Mouse (Mus musculus) erythroblast, adult 5-6 weeks (primary cell): ENCODE results near the gene Chst11. TPM values are rescaled to one million over a fixed set of nuclear protein-coding genes. Genes with fewer than 3 reads are reported as not detected.

Experiments
- ATAC-seq: replicated peaks from 2 replicates; pipeline ENCODE4 v1.8.0; 2016; ENCODE audit warnings: moderate number of reproducible peaks, mild to moderate bottlenecking, moderate TSS enrichment, inconsistent platforms; ENCODE audit not compliant: poor library complexity, low FRiP score, severe bottlenecking
- total RNA-seq, 2 experiments: library from RNA; stranded (forward) in 1 of 2; stranded (reverse) in 1 of 2; fragments of 150-400 nt in 1 of 2; fragments of 200-764, 138-1000 nt in 1 of 2; gene quantifications; 2 replicates each; pipeline versions ENCODE4 v1.2.3 to v1.2.4; 2015 to 2017; ENCODE audit warnings: low replicate concordance in 2 of 2

The Chst11 gene
- total RNA-seq, 2 experiments from 2014 or later: 1.7 to 9.5 TPM

- no peak for ATAC-seq
Observed at GRCm38 (mm10) chr10:83027673-83028072, 42.4 kb downstream of the Chst11 start.

GRCm38 (mm10) chr10:83030103-83030661 lies 44.9 kb downstream of the Chst11 start:
- ATAC-seq: no peak

GRCm38 (mm10) chr10:83030928-83031327 lies 45.6 kb downstream of the Chst11 start:
- ATAC-seq: no peak

- no peak for ATAC-seq
Observed at GRCm38 (mm10) chr10:83031561-83031960, 46.3 kb downstream of the Chst11 start.

- ATAC-seq: no peak
Observed at GRCm38 (mm10) chr10:83032559-83032958, 47.3 kb downstream of the Chst11 start.

- ATAC-seq: no peak
Observed at GRCm38 (mm10) chr10:83036340-83037045, 51.2 kb downstream of the Chst11 start.

GRCm38 (mm10) chr10:83038166-83038565 lies 52.9 kb downstream of the Chst11 start:
- ATAC-seq: no peak

- ATAC-seq: no peak
Observed at GRCm38 (mm10) chr10:83039414-83039813, 54.1 kb downstream of the Chst11 start.

- ATAC-seq: no peak
Observed at GRCm38 (mm10) chr10:83041875-83042274, 56.6 kb downstream of the Chst11 start.

GRCm38 (mm10) chr10:83042613-83043477 lies 57.5 kb downstream of the Chst11 start:
- ATAC-seq: no peak

- ATAC-seq: no peak
Observed at GRCm38 (mm10) chr10:83043478-83044259, 58.4 kb downstream of the Chst11 start.

- no peak for ATAC-seq
Observed at GRCm38 (mm10) chr10:83049174-83049780, 64.0 kb downstream of the Chst11 start.

GRCm38 (mm10) chr10:83053886-83054550 lies 68.7 kb downstream of the Chst11 start:
- no peak for ATAC-seq

- ATAC-seq: no peak
Observed at GRCm38 (mm10) chr10:83056291-83056690, 71.0 kb downstream of the Chst11 start.

- no peak for ATAC-seq
Observed at GRCm38 (mm10) chr10:83056866-83057265, 71.6 kb downstream of the Chst11 start.

GRCm38 (mm10) chr10:83060066-83060782 lies 74.9 kb downstream of the Chst11 start:
- ATAC-seq: no peak

GRCm38 (mm10) chr10:83062315-83062714 lies 77.0 kb downstream of the Chst11 start:
- ATAC-seq: no peak

- no peak for ATAC-seq
Observed at GRCm38 (mm10) chr10:83064796-83065195, 79.5 kb downstream of the Chst11 start.
